Mouse (Mus musculus): ENCODE measurements at regions not wholly inside any gene's neighbourhood (a gene's known extent, or its start where the extent isn't known, plus 50 kb on each side); places are given as distances from the start of the nearest gene placed in this dataset.

DNA sequence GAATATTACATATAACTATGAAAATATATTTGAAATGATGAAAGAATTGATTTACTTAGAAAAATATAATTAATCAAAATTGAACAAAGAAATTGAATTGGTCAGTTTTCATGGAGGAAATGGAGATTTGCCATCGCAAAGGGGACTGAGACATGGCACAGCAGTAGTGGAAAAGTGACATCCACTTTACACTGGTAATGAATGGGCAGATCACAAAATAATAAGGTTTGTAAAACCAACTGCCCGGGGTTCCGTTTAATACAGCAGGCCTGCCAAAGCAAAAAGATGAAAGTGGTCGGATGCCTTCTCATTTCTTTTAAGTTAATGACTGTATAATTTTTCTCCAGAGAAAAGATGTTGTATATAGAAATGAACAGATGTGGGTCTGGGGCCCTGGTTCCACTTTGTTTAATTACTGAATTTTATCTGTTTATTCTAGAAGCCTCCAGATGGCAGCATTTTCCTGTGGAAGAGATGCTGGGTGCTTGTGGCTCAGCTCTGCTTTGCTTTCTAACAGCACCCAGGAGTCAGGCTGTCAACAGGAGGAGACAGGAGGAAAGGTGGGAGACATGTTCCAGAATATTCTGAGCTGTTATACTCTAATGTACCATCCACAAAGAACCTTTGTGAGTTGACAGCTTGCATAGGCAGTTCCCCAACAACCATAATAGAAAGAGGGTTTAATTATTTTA lies 75.6 kb upstream of the Fbxl17 start:
- no peak for DNase-seq

DNA sequence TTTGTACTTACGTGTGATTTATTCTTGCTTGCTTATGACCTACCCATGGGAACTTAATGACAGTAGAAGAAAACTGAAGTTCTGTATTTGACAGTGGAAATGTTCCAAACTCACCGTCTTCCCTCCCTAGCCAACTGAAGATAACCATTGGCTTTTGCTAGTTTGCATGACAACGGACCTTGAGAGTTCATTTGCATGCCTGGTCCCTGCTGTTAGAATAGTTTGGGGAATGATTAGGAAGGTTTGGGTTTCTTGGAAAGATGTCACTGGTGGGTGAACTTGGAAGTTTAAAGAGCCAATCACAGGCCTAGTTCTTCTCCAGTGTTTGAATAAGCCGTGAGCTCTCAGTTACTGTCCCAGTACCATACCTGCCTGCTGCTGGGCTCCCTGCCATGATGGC lies 83.1 kb upstream of the Fbxl17 start:
- no peak for DNase-seq

DNA sequence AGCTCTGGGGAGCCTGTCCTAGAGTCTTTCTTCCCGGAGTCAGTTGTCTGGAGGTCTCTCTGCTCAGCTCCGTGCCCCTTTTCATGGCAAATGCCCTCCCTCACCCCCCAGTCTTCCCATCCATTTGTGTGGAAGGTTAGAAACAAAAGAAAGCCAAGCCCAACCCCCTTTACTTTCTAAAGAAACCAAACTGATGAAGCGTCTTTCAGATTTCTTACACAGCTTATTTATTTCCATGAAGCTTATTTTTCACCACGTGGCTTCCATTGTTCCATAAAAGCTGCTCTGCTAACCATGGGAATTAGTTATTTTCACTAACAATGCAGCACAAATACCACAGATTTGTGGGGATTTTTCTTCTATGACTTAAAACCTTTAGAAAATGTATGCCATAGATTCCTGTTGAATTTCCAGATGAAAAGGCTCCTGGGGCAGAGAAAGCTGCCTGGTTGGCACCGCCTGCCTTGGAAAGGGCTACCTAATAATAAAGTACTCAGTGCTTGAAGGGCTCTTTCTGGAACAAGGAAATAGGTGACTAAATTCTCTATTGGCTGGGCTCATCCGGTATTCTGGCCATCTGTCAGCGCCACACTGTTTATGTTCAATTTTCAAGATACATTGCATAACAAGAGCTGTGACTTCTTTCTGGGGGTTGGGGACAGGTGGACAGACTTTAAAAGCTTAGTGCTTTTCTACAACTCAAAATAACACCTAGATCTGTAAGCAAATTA lies 107.4 kb upstream of the Fbxl17 start:
- DNase-seq: no peak

DNA sequence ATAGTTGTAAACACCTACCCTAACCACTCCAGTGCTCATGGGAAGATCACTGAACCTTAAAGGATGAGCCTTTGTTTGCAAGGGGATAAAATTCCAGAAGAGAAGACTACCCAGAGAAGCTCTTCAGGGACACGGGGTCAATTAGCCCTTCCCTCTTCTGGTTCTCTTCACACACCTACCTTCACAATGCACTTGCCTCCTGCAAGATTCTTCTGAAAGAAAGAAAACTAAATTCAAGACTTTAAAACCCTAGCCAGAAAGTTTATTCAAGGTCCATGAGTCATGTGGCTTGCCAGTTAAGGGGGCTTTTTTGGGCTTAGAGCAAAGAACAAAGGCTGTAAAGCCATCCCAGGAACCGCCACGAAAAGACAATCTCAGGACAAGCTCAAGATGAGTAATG lies 122.9 kb upstream of the Fbxl17 start:
- no peak for DNase-seq

DNA sequence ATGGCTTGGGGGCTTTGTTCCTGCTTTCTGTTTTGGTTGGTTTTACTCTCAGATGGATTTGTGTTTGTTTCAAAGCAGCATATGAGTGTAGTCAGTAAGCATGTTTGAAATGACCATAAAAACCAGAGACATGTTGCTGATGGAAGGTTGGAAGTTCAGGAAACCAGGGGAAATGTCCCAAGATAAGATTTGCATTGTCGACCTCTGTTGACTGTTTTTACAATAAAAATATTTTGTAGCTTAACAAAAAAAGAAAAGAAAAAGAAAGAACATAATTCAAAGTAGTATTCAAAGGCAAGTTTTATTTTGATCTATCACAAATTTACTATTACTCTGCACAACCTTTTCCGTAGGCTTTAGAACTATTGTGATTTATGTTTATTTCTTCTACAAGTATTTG lies 137.8 kb upstream of the Fbxl17 start:
- no peak for DNase-seq

DNA sequence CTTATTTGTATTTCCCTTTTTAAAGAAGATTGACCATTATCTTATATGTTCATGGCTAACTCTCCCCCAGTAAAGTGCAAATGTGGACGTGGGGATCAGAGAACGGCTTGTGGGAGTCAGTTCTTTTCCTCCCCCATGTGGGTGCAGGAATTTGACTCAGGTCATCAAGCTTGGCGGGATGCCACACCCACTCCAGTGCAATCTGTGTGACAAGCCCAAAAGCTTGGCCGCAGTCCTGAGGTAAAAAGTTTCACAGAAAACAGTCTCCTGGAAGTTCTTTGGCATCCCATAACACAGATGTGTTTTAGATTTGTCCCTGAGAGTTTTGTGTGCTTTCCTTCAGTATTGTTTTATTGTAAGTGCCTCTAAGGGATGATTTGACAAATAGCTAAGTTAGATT lies 144.6 kb upstream of the Fbxl17 start:
- DNase-seq: no peak

DNA sequence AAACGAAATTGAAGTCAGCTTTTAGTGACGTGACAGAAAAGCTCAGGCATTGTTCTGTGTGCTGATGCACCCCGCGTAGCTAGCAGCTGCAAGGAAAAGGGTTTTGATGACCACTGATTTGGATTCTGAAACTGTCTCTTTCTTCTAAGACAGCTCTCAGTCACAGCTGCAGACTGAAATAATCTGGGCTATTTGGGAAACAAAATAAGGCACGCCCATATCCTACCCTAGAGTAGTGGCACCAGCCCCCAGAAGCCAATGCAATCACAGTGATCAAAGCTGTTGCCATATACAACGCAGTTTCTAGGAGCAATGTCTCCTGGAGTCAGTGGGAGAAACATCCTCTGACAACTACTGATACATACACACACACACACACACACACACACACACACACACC lies 157.9 kb upstream of the Fbxl17 start:
- DNase-seq: no peak

DNA sequence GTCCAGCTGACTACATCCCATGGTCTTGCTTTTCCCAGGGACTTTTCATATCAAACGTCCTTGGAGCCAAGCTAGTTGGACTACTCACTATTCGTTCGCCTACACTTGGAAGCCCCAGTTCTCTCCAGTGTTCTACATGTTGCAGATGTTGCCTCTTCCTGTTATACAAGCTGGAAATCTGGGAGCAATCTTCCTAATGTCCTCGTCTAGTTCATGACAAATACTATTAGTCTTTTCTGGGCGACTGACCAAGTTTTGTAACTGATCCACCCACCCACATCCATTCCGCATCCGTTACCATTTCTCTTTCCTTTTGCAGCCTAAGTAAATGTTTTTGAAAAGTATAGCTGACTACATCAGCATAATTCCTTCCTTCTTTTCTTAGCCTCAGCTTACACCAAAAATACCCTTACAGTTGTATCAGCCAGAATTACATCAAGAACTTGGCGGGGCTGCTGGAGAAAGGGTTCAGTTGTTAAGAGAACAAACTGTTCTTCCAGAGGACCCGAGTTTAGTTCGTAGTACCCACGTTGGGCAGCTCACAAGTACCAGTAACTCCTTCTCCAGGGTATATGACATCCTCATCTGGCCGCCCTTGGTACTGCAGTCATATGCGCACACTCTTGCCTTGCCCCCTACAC lies 161.1 kb upstream of the Fbxl17 start:
- no peak for DNase-seq

DNA sequence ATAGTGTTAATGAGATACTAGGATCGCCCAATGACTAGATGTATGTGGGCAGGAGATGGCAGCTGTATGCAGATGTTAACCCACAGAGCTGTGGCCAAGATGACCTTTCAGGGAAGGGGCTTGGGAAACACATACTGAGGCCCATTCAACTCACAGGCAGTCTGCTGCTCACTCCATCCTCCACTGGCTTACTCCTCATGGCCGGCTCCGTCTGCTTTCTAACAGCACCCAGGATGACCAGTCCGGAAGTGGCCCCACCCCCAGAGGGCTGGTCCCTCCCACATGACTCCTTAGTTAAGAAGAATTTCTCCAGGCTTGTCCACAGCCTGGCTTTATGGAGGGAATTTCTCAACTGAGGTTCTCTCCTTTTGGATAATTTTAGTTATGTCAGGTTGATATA lies 161.8 kb upstream of the Fbxl17 start:
- DNase-seq: no peak

DNA sequence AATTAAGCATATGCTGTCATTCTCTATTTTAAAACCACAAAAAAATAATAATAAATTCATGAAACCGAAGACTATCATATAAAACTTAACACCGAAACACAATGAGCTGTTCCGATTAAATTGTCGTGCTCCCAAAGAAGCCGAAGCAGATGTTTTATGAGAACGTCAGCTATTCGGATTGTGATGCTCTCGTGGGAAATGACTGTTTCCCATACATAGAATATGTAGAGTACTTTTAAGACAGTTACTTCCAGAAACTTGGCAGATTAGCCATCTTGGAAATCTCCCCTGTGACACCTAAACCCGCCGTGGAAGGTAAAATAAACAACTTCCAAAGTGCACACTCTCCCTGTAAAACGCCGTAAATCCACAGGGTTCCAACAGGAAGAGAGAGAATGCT lies 162.4 kb upstream of the Fbxl17 start:
- DNase-seq: no peak

DNA sequence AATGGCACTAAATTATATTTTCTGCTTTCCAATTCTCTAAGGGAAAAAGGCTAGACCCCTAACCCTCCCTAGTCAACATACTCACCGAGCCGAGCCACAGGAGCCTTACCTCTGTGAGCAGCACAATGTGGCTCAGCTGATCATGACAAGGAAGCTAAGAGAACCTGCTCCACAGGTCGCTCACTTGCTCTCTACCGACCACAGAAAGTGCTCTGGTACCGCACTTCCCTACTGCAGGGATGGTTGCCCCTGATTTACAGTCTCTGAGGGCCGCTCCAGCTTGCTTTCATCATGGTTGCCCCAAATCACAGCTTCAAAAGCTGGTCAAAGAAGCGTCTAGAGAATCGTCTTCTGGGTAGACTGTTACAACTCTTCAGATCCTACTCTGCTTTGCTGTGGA lies 177.0 kb upstream of the Fbxl17 start:
- no peak for DNase-seq

DNA sequence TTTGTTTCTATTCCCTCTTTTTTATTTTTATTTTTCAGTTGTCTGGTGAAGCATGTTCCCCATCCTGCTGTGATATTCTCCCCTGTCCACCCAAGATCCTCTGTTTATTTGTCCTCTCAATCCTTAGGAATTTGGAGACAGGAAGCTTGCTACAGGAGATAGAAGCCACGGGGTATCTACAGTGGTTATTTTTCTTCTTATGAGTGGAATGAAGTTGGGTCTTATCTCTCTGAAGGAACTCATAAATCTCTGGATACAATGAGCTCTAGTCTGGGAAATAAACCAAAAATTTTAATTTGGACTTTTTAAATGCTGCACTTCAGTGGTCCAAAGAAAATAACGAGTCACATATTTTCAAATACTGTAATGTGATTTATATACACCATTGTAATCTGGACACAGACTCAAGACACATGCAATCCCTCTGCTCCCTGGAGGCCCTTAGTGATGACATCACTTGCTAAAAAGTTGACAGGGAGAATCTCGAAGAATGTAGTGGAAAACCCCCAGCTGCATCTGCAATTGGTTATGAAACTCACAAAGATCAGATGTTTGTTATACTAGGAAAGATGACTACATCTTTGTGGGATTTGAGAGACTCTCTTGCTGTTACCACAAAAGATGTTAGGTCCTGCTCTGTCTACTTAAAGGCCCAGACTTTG lies 178.3 kb upstream of the Fbxl17 start:
- no peak for DNase-seq

DNA sequence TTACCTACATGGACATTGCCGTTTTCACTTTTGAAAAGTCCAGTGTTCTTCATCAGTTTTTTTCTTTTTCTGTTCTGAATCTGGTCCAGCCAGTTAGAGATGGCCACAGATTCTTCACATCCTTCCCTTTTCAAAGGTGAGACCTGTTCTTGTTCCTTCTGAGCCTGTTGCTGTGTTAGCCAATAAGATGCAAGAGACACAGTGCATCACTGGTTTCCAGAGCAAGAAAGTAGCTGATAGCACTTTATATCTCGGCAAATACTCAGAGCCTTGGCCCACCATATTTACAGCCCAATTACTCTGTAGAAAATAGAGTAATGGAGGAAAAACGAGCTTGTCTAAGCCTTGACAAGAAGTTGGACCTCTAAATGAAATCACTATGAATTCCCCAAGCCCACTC lies 180.7 kb upstream of the Fbxl17 start:
- no peak for DNase-seq

DNA sequence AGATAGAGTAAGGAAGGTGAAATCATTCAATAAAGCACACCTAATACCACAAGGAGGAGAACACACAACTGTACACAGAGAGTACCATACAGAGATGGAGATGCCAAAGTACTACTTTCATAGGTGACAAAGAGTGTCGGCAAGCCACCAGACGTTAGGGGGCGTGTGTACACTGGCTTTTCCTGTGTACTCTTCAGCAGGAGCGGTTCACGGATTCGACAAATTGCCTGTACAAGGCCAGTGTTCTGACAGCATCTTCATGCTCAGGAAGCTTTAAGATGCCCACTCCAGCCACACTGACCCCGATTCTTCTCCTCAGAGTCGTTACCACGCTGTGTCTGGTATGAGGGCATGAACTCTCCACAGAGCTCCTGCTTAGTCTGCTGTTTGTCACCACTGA lies 179.5 kb upstream of the Fer start:
- no peak for DNase-seq

DNA sequence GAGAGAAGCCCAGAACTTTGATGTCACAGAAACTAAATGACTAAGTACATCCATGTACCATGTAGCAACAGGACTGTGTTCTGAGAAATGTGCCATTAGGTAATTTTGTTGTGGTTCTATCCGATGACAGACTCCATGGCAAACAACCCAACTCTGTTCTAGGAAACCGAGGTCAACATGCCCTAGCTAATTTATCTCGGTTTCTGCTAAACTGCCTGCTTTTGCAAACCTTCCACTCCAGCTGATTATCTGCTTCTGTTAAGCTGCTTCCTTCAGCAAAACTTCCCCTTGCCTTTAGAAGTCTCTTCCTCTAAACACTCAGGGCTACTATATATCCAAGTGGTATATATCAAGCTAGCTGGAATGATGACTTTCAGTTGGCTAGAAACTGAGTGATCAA lies 178.8 kb upstream of the Fer start:
- no peak for DNase-seq

DNA sequence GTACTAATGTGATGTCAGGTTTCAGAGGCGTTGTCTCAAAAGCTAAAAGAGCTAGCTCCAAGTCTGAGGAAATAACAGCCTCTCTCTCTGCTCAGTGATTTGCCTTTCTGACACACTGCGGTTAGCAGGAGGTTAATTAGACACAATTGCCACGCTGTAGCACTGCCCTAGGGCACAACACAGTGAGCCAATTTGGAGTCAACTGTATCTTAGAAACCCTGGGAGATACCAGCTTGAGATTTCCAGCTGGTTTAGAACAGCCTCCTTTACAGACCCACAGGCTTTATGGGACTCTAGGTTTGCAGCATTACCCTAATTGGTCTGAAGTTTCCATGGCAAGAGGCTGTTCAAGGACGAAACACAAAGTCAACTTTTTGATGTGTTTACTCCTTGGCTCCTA lies 176.9 kb upstream of the Fer start:
- DNase-seq: no peak

DNA sequence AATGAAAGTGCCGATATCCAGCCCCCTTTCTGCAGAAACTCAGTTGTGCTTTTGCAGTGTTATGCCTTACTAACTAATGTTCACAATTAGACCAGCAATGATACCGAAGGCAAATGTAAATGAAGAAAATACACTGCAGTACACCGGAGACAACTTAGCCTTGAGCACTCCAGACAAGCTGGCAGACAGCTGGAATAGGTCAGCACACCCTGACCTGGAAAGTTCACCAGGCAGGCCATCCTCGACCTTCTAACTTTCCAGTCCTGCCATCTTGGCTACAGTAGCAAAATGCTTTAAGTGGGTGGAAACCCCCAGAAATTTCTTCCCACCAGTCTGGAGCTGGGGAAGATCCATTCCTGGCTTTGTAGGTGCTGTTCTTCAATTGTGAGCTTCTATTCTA lies 176.5 kb upstream of the Fer start:
- no peak for DNase-seq

DNA sequence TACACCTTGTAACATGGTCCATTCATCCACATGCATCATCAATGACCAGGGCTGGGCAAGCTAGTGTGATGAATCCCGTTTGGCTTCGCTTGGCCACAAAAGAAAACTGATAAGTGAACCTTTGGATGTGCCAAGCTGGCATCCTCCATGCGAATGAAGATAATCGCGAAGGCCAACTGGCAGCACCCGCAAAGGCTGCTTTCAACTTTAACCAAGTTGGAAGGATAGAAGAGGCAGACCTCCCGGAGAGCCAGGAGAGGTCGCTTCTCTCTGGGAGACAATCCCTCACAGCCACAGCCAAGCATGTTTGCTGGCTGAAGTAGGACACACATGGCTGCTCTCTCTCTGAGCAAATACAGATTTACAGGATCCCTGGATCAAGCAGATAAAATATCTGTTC lies 173.6 kb upstream of the Fer start:
- DNase-seq: no peak

DNA sequence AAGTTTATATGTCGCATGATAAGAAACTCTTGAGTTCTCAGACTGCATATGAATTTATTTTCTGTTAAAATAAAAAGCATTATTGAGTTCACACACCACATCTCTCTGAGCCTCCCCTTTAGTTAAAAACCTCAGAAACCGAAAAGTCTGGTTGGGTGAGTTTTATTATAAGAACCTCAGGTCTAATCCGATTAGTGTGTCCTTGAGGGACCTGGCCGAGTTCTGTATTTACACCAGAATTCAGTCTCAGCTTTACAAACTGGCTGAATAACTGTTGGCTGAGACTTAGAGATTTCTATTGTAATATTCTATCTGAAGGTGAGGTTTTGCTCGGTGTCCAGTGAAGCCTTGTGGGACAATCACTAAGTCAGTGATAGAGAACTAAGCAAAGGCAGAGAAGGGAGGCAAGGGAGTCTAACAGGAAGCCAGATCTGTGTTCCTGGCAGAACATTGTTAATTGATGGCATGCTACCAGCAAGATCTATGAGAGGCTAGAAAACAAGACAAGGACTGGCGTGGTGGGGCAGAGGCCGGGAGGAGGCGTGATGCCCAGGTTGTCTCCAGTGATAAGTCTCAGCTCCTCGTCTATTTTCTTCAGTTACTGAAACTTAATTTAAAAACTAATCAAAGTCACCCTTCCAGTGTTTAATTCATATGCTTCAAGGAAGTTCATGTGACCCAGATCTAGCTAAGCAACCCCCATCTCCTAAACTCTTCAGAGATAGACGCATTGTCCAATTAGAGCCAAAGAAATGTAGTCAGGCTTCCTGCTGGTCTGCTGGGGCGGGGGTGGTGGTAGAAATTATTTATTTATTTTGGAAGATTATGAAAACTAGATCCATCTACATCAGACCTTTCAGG lies 171.8 kb upstream of the Fer start:
- no peak for DNase-seq

DNA sequence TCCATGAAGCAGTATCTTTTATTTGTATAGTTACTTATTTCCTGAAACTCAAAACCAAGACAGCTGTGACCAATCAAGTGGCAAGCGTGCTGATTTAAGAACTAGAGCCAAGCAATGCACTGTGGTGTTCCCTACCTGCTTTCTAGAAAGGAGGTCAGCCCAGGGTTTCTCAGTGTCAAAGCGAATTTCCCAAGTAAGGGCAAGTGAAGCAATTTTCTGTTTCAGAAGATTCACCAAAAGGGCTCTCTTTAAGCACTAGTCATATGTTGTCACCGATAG lies 171.2 kb upstream of the Fer start:
- DNase-seq: no peak

DNA sequence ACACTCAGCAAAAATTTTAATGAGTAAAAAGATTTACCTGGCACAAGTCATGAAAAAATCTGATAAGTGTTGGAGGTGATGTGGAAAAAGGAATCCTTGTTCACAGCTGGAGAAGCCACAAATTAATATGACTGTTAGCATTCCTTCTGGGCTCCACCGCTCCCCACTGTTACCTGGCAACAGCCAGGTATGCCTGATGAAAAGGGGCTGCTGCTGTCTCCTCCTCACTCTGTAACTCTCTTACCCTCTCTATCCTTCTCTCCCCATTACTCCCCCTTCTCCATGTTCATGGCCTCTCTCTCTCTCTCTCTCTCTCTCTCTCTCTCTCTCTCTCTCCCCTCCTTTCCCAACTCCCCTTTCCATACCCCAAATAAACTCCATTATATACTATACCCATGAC lies 169.6 kb upstream of the Fer start:
- DNase-seq: no peak

DNA sequence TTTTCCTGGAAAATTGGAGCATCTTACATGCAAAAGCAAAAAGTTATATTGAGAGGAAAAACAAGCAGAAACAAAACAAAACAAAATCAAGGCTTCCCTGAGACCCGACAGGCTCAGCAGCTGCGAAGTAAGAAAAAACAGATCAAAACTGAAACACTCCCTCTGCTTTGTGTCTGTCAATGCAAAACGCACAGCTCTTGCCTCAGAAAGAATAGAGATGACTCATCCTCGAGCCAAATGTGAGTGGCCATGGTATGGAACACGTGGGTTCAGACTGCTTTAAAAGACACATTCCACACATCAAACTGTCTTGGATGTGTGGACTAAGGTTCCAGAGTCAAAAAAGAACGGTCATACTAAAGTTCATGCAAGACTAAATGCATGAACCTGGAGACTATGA lies 163.3 kb upstream of the Fer start:
- DNase-seq: no peak

DNA sequence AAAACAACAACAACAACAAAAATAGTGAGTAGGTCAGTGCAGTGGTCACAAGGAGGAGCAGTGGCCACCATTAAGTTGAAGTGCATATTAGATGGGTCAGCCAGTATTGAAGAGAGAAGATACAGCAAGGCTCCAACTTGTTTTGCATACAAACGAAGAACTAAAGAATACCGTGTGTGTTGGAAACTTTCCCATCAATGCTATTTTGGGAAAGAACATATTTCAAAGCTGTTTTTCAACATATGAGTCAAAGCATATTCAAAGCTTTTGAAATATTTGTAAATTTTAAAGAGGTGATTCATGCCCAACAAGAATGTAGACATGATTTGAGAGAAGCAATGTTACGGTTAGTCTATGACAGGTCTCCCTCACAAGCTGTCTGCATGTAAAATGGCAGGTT lies 157.9 kb upstream of the Fer start:
- DNase-seq: no peak
